Comparison of ENCODE assay signal across 14 mouse cellular contexts in genomic region chr11:101053974-101054373, GRCm38 (mm10). TPM values are rescaled to one million over a fixed set of nuclear protein-coding genes. Genes with fewer than 3 reads are reported as not detected.
DNase-seq lines count a peak whose midpoint lies in the region; ATAC-seq and TF ChIP-seq lines count a peak whose summit lies in the region.
"Had no signal": no experiment of that assay in that cellular context is flagged by ENCODE, and none has a peak within 500 bp of the region (broad histone marks: within the 10 kb centered on the region; RNA-seq: fewer than 3 reads in every experiment).

No protein-coding gene starts in this region.

- H3K9ac ChIP-seq in intestine, postnatal 0 days (ENCODE audit: low read depth, low read length): no peak overlapping the region
- H3K9ac ChIP-seq in intestine, embryonic 16.5 days (ENCODE audit: low read depth, low read length): no peak overlapping the region

- H3K4me2 ChIP-seq in intestine, postnatal 0 days (replicated peaks; ENCODE audit: low read depth): no peak overlapping the region
- no peak overlapping the region for H3K4me2 ChIP-seq in intestine, embryonic 16.5 days (ENCODE audit: low read depth, low read length)

- no peak for ATAC-seq in intestine, postnatal 0 days
- ATAC-seq in intestine, embryonic 16.5 days: no peak
- ATAC-seq: Patski had no signal

- H3K4me1 ChIP-seq in intestine, postnatal 0 days (replicated peaks; ENCODE audit: control insufficient read depth, insufficient read depth, low read length): peaks cover 15% of the 10 kb centered on the region
- peaks cover 40% of the 10 kb centered on the region for H3K4me1 ChIP-seq in intestine, embryonic 16.5 days (ENCODE audit: control insufficient read depth, insufficient read depth, low read length)
- H3K4me1 ChIP-seq in testis, adult 2 months (ENCODE audit: control insufficient read depth, insufficient read depth, low read length): peaks cover 8% of the 10 kb centered on the region

- no peak for DNase-seq in testis, postnatal 10 days (ENCODE audit: low spot score)
- DNase-seq in ZHBTc4 (ENCODE audit: low read depth, low spot score): peak; percentile 70
- DNase-seq in splenic B cell, adult 2 months (ENCODE audit: low read depth, low spot score): peak; percentile 44
- DNase-seq in kidney, adult 9 months: no peak
- DNase-seq in left cerebral cortex, adult 18-20 months (ENCODE audit: low spot score in 2 of 2): no peak
- DNase-seq: gastrocnemius, postnatal 14 days; kidney, postnatal 14 days had no signal

- no peaks in the 10 kb centered on the region for H3K27me3 ChIP-seq in intestine, postnatal 0 days (replicated peaks; ENCODE audit: control insufficient read depth, insufficient read depth, low read length)
- H3K27me3 ChIP-seq in intestine, embryonic 16.5 days (replicated peaks; ENCODE audit: control insufficient read depth, insufficient read depth, low read length): no peaks in the 10 kb centered on the region
- no peaks in the 10 kb centered on the region for H3K27me3 ChIP-seq in testis, adult 2 months (ENCODE audit: control insufficient read depth, insufficient read depth, low read length)
- no peaks in the 10 kb centered on the region for H3K27me3 ChIP-seq in splenic B cell, adult 2 months (ENCODE audit: control insufficient read depth, insufficient read depth, low read length, poor library complexity, severe bottlenecking)
- H3K27me3 ChIP-seq: Patski had no signal

- H3K27ac ChIP-seq in intestine, postnatal 0 days (ENCODE audit: low read depth, low read length): no peak overlapping the region; the same call in 1 of the 2 replicates
- H3K27ac ChIP-seq in intestine, embryonic 16.5 days (ENCODE audit: low read length): no peak overlapping the region
- no peak overlapping the region for H3K27ac ChIP-seq in testis, adult 2 months (ENCODE audit: control insufficient read depth, insufficient read depth, low read depth, low read length)
- H3K27ac ChIP-seq: forebrain, embryonic 10.5 days had no signal

- 93% methylated on average over 1 of the region's 1 CpGs for WGBS in intestine, postnatal 0 days
- WGBS in intestine, embryonic 16.5 days: 100% methylated on average over 1 of the region's 1 CpGs

- no peak overlapping the region for H3K4me3 ChIP-seq in intestine, postnatal 0 days (ENCODE audit: low read depth, low read length)
- H3K4me3 ChIP-seq in intestine, embryonic 16.5 days (ENCODE audit: low read length): no peak overlapping the region
- no peak overlapping the region for H3K4me3 ChIP-seq in testis, adult 2 months (ENCODE audit: control insufficient read depth, low read depth, low read length)
- H3K4me3 ChIP-seq: forebrain, embryonic 10.5 days had no signal

- peak; percentile 61 for TF ChIP-seq CTCF in intestine, postnatal 0 days (IDR thresholded peaks at IDR 0.05; ENCODE audit: low read depth)
- TF ChIP-seq CTCF in testis, adult 2 months (IDR thresholded peaks at IDR 0.05; ENCODE audit: control insufficient read depth, insufficient read depth, insufficient replicate concordance, low read depth, low read length): peak; percentile 52; the same call in 1 of the 2 replicates

- TF ChIP-seq POLR2A in testis, adult 2 months (IDR thresholded peaks at IDR 0.05; ENCODE audit: control insufficient read depth, low read depth, low read length): no peak

- peaks cover 24% of the 10 kb centered on the region; the same call in 1 of the 2 replicates for H3K36me3 ChIP-seq in intestine, postnatal 0 days (ENCODE audit: control insufficient read depth, insufficient read depth)
- no peaks in the 10 kb centered on the region; the same call in 1 of the 2 replicates for H3K36me3 ChIP-seq in intestine, embryonic 16.5 days (ENCODE audit: control insufficient read depth, insufficient read depth, low read length)
- H3K36me3 ChIP-seq in testis, adult 2 months (ENCODE audit: control insufficient read depth, insufficient read depth, low read length): no peaks in the 10 kb centered on the region
- H3K36me3 ChIP-seq in splenic B cell, adult 2 months (ENCODE audit: control insufficient read depth, insufficient read depth, low read length, poor library complexity, severe bottlenecking): peaks cover 3% of the 10 kb centered on the region; the same call in 1 of the 2 replicates

- H3K9me3 ChIP-seq in intestine, postnatal 0 days (ENCODE audit: control insufficient read depth): no peaks in the 10 kb centered on the region
- H3K9me3 ChIP-seq in intestine, embryonic 16.5 days (ENCODE audit: control insufficient read depth, low read length): no peaks in the 10 kb centered on the region
- H3K9me3 ChIP-seq: forebrain, embryonic 10.5 days had no signal

RNA-seq across cellular contexts. Expression of gene Naglu, which starts 15.8 kb away (rescaled TPM):
- 25.6 and 25.8 TPM in 2 replicates for polyA plus RNA-seq in intestine, postnatal 0 days (2015; fragmentation: Nextera tagmentation; extraction: Ambion mirVana)
- 14.7 and 18.2 TPM in 2 replicates for polyA plus RNA-seq in intestine, embryonic 16.5 days (2015; fragmentation: Nextera tagmentation; extraction: Ambion mirVana)
- polyA plus RNA-seq in testis, adult 2 months (2012; rRNA removed): 46.2 and 46.3 TPM in 2 replicates
- total RNA-seq in left cerebral cortex, adult 18-20 months (2021): 1 to 10 TPM; 7.0 to 7.9 TPM

RNA-seq across cellular contexts. Expression of gene Hsd17b1, which starts 24.2 kb away (rescaled TPM):
- polyA plus RNA-seq in intestine, postnatal 0 days (2015; fragmentation: Nextera tagmentation; extraction: Ambion mirVana): 0.08 TPM in 1 of 2 replicates, not detected in the other
- polyA plus RNA-seq in intestine, embryonic 16.5 days (2015; fragmentation: Nextera tagmentation; extraction: Ambion mirVana): 0.10 and 0.16 TPM in 2 replicates
- 0.66 and 0.88 TPM in 2 replicates for polyA plus RNA-seq in testis, adult 2 months (2012; rRNA removed)
- under 1 TPM; 0.59 to 0.91 TPM for total RNA-seq in left cerebral cortex, adult 18-20 months (2021)
- total RNA-seq: monocyte, adult 5-6 weeks had no signal
- polyA plus RNA-seq: stomach, embryonic 14.5 days had no signal

RNA-seq across cellular contexts. Expression of gene Coasy, which starts 28.4 kb away (rescaled TPM):
- polyA plus RNA-seq in intestine, postnatal 0 days (2015; fragmentation: Nextera tagmentation; extraction: Ambion mirVana): 28.0 TPM in 2 replicates
- polyA plus RNA-seq in intestine, embryonic 16.5 days (2015; fragmentation: Nextera tagmentation; extraction: Ambion mirVana): 44.4 and 47.1 TPM in 2 replicates
- polyA plus RNA-seq in testis, adult 2 months (2012; rRNA removed): 21.0 and 21.7 TPM in 2 replicates
- 10 to 100 TPM; 22.5 to 24.6 TPM for total RNA-seq in left cerebral cortex, adult 18-20 months (2021)

RNA-seq across cellular contexts. Expression of gene Mlx, which starts 33.1 kb away (rescaled TPM):
- polyA plus RNA-seq in intestine, postnatal 0 days (2015; fragmentation: Nextera tagmentation; extraction: Ambion mirVana): 93.3 and 96.4 TPM in 2 replicates
- polyA plus RNA-seq in intestine, embryonic 16.5 days (2015; fragmentation: Nextera tagmentation; extraction: Ambion mirVana): 78.6 and 87.5 TPM in 2 replicates
- polyA plus RNA-seq in testis, adult 2 months (2012; rRNA removed): 6.4 and 6.7 TPM in 2 replicates
- total RNA-seq in left cerebral cortex, adult 18-20 months (2021): 10 to 100 TPM; 39.5 to 46.6 TPM

RNA-seq across cellular contexts. Expression of gene Psmc3ip, which starts 41.3 kb away (rescaled TPM):
- polyA plus RNA-seq in intestine, postnatal 0 days (2015; fragmentation: Nextera tagmentation; extraction: Ambion mirVana): 9.1 and 10.5 TPM in 2 replicates
- 15.0 and 18.1 TPM in 2 replicates for polyA plus RNA-seq in intestine, embryonic 16.5 days (2015; fragmentation: Nextera tagmentation; extraction: Ambion mirVana)
- polyA plus RNA-seq in testis, adult 2 months (2012; rRNA removed): 77.6 and 77.9 TPM in 2 replicates
- total RNA-seq in left cerebral cortex, adult 18-20 months (2021): 1 to 10 TPM; 3.0 to 3.6 TPM
- total RNA-seq: monocyte, adult 5-6 weeks had no signal

Comparison
In these comparisons a context has a peak if more than half of its experiments do, and no peak if none do; other contexts are left out.
1. DNase-seq: peak in ZHBTc4 (single experiment) and splenic B cell, adult 2 months (single experiment); none in testis, postnatal 10 days (single experiment), kidney, adult 9 months (single experiment) and left cerebral cortex, adult 18-20 months (0 of 2).